Mouse (Mus musculus): ENCODE measurements at regions not wholly inside any gene's neighbourhood (a gene's known extent, or its start where the extent isn't known, plus 50 kb on each side); places are given as distances from the start of the nearest gene placed in this dataset.

- Histone ChIP-seq H3K4me2 (ENCODE audit: low read depth, low read length) (no peak overlapping the region), H3K4me1 (ENCODE audit: control insufficient read depth, insufficient read depth) (no peaks in the 10 kb centered on the region), H3K9ac (replicated peaks; ENCODE audit: low read depth, low read length) (no peak overlapping the region), H3K36me3 (replicated peaks; ENCODE audit: control insufficient read depth, insufficient read depth, low read length) (no peaks in the 10 kb centered on the region), H3K27me3 (ENCODE audit: control insufficient read depth, insufficient read depth, low read length) (0 out of 2 replicates have a peak, but pooled peaks cover 4% of the 10 kb centered on the region), H3K27ac (ENCODE audit: low read depth) (no peak overlapping the region), H3K4me3 (ENCODE audit: low read depth, low read length) (no peak overlapping the region), H3K9me3 (replicated peaks; ENCODE audit: control insufficient read depth, low read length) (no peaks in the 10 kb centered on the region)
- TF ChIP-seq EP300 (IDR thresholded peaks at IDR 0.05; ENCODE audit: low read depth) (no peak), CTCF (IDR thresholded peaks at IDR 0.05; ENCODE audit: low read depth) (no peak)
- WGBS, result 70% methylated on average over 15 of the region's 15 CpGs
- DNase-seq (ENCODE audit: low spot score) (no peak), ATAC-seq (ENCODE audit: insufficient read depth, low read depth) (no peak)
Measured at GRCm38 (mm10) chr1:42780266-42780665, 70.8 kb upstream of the Mrps9 start.

- H3K4me3 ChIP-seq (ENCODE audit: low read depth, low read length), result no peak overlapping the region
- no peaks in the 10 kb centered on the region for H3K4me1 ChIP-seq (ENCODE audit: control insufficient read depth, insufficient read depth)
- DNase-seq (ENCODE audit: low spot score) (no peak), ATAC-seq (ENCODE audit: insufficient read depth, low read depth) (no peak)
- H3K9ac ChIP-seq (replicated peaks; ENCODE audit: low read depth, low read length), result no peak overlapping the region
- WGBS, result 65% methylated on average over 8 of the region's 8 CpGs
- no peak overlapping the region for H3K27ac ChIP-seq (ENCODE audit: low read depth)
- H3K9me3 ChIP-seq (replicated peaks; ENCODE audit: control insufficient read depth, low read length), result no peaks in the 10 kb centered on the region
- TF ChIP-seq EP300 (IDR thresholded peaks at IDR 0.05; ENCODE audit: low read depth) (no peak), CTCF (IDR thresholded peaks at IDR 0.05; ENCODE audit: low read depth) (no peak)
- H3K4me2 ChIP-seq (ENCODE audit: low read depth, low read length), result no peak overlapping the region
- no peaks in the 10 kb centered on the region for H3K36me3 ChIP-seq (replicated peaks; ENCODE audit: control insufficient read depth, insufficient read depth, low read length)
- 0 out of 2 replicates have a peak, but pooled peaks cover 4% of the 10 kb centered on the region for H3K27me3 ChIP-seq (ENCODE audit: control insufficient read depth, insufficient read depth, low read length)
Measured at GRCm38 (mm10) chr1:42781533-42781932, 69.5 kb upstream of the Mrps9 start.

- whole genome bisulfite sequencing, result 80% methylated on average over 7 of the region's 7 CpGs
- Histone ChIP-seq H3K9me3 (replicated peaks; ENCODE audit: control insufficient read depth, low read length) (no peaks in the 10 kb centered on the region), H3K4me2 (ENCODE audit: low read depth, low read length) (no peak overlapping the region), H3K27ac (ENCODE audit: low read depth) (no peak overlapping the region), H3K9ac (replicated peaks; ENCODE audit: low read depth, low read length) (no peak overlapping the region), H3K36me3 (replicated peaks; ENCODE audit: control insufficient read depth, insufficient read depth, low read length) (no peaks in the 10 kb centered on the region), H3K4me1 (ENCODE audit: control insufficient read depth, insufficient read depth) (no peaks in the 10 kb centered on the region), H3K4me3 (ENCODE audit: low read depth, low read length) (no peak overlapping the region), H3K27me3 (ENCODE audit: control insufficient read depth, insufficient read depth, low read length) (0 out of 2 replicates have a peak, but pooled peaks cover 4% of the 10 kb centered on the region)
- DNase-seq (ENCODE audit: low spot score) (no peak), ATAC-seq (ENCODE audit: insufficient read depth, low read depth) (no peak)
- TF ChIP-seq CTCF (IDR thresholded peaks at IDR 0.05; ENCODE audit: low read depth) (no peak), EP300 (IDR thresholded peaks at IDR 0.05; ENCODE audit: low read depth) (no peak)
Measured at GRCm38 (mm10) chr1:42783072-42783672, 67.9 kb upstream of the Mrps9 start.

DNA sequence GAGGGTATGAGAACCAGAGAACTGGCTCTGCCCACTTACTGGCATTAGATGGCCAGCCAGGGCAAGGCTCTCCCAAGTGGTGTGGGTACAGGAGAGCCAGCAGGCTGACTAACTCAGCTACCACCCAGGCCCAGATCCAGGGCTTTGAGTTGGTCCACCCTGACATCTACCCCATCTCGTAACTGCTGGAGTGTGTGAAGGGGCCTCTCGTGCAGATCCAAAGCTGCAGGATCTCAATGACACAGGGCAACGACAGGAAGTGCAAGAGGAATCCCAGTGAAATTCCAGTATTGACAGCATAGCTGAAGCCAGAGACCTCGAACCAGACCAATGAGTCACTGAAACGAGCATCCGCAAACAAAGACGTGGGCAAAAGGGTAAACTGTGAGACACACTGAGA, 63.8 kb upstream of the Mrps9 start:
- Histone ChIP-seq H3K27me3 (ENCODE audit: control insufficient read depth, insufficient read depth, low read length) (no peaks in the 10 kb centered on the region), H3K4me1 (ENCODE audit: control insufficient read depth, insufficient read depth) (no peaks in the 10 kb centered on the region), H3K9me3 (replicated peaks; ENCODE audit: control insufficient read depth, low read length) (no peaks in the 10 kb centered on the region), H3K27ac (ENCODE audit: low read depth) (no peak overlapping the region), H3K9ac (replicated peaks; ENCODE audit: low read depth, low read length) (no peak overlapping the region), H3K36me3 (replicated peaks; ENCODE audit: control insufficient read depth, insufficient read depth, low read length) (no peaks in the 10 kb centered on the region), H3K4me2 (ENCODE audit: low read depth, low read length) (no peak overlapping the region), H3K4me3 (ENCODE audit: low read depth, low read length) (no peak overlapping the region)
- ATAC-seq (ENCODE audit: insufficient read depth, low read depth), result no peak
- no peak for DNase-seq (ENCODE audit: low spot score)
- TF ChIP-seq EP300 (IDR thresholded peaks at IDR 0.05; ENCODE audit: low read depth), result no peak
- no peak for TF ChIP-seq CTCF (IDR thresholded peaks at IDR 0.05; ENCODE audit: low read depth)
- whole genome bisulfite sequencing, result 40% methylated on average over 7 of the region's 7 CpGs

GRCm38 (mm10) chr1:42788413-42788812, 62.6 kb upstream of the Mrps9 start:
- ATAC-seq (ENCODE audit: insufficient read depth, low read depth) (no peak), DNase-seq (ENCODE audit: low spot score) (no peak)
- no peak for TF ChIP-seq CTCF (IDR thresholded peaks at IDR 0.05; ENCODE audit: low read depth)
- no peak for TF ChIP-seq EP300 (IDR thresholded peaks at IDR 0.05; ENCODE audit: low read depth)
- Histone ChIP-seq H3K27me3 (ENCODE audit: control insufficient read depth, insufficient read depth, low read length) (no peaks in the 10 kb centered on the region), H3K9me3 (replicated peaks; ENCODE audit: control insufficient read depth, low read length) (no peaks in the 10 kb centered on the region), H3K36me3 (replicated peaks; ENCODE audit: control insufficient read depth, insufficient read depth, low read length) (no peaks in the 10 kb centered on the region), H3K4me2 (ENCODE audit: low read depth, low read length) (no peak overlapping the region), H3K9ac (replicated peaks; ENCODE audit: low read depth, low read length) (no peak overlapping the region), H3K27ac (ENCODE audit: low read depth) (no peak overlapping the region), H3K4me3 (ENCODE audit: low read depth, low read length) (no peak overlapping the region), H3K4me1 (ENCODE audit: control insufficient read depth, insufficient read depth) (no peaks in the 10 kb centered on the region)
- WGBS, result 65% methylated on average over 6 of the region's 6 CpGs
